Mouse (Mus musculus): ENCODE data around the gene Nol4l.

Nol4l gene

GRCm38 (mm10) chr2:153529931-153530766, at the start of gene Nol4l:
Gene Nol4l (minus strand): TSS chr2:153529971.
- DNase-seq (ENCODE audit: low read depth, low spot score): no peak

- DNase-seq (ENCODE audit: low read depth, low spot score): no peak
Measured at GRCm38 (mm10) chr2:153577122-153577521, 47.4 kb upstream of the Nol4l start.

GRCm38 (mm10) chr2:153576150-153576549, 46.4 kb upstream of the Nol4l start:
- no peak for DNase-seq (ENCODE audit: low read depth, low spot score)

GRCm38 (mm10) chr2:153575554-153575953, 45.8 kb upstream of the Nol4l start:
- DNase-seq (ENCODE audit: low read depth, low spot score): no peak

GRCm38 (mm10) chr2:153573101-153573500, 43.3 kb upstream of the Nol4l start:
- DNase-seq (ENCODE audit: low read depth, low spot score): no peak

GRCm38 (mm10) chr2:153568541-153568940, 38.8 kb upstream of the Nol4l start:
- no peak for DNase-seq (ENCODE audit: low read depth, low spot score)

GRCm38 (mm10) chr2:153568013-153568412, 38.2 kb upstream of the Nol4l start:
- DNase-seq (ENCODE audit: low read depth, low spot score): no peak

GRCm38 (mm10) chr2:153564343-153564742, 34.6 kb upstream of the Nol4l start:
- no peak for DNase-seq (ENCODE audit: low read depth, low spot score)

GRCm38 (mm10) chr2:153561564-153561963, 31.8 kb upstream of the Nol4l start:
- DNase-seq (ENCODE audit: low read depth, low spot score): no peak

- DNase-seq (ENCODE audit: low read depth, low spot score): no peak
Measured at GRCm38 (mm10) chr2:153560664-153561541, 31.1 kb upstream of the Nol4l start.

- no peak for DNase-seq (ENCODE audit: low read depth, low spot score)
Measured at GRCm38 (mm10) chr2:153559613-153560152, 29.9 kb upstream of the Nol4l start.

- no peak for DNase-seq (ENCODE audit: low read depth, low spot score)
Measured at GRCm38 (mm10) chr2:153558464-153558863, 28.7 kb upstream of the Nol4l start.

GRCm38 (mm10) chr2:153557259-153557658, 27.5 kb upstream of the Nol4l start:
- no peak for DNase-seq (ENCODE audit: low read depth, low spot score)

GRCm38 (mm10) chr2:153556208-153556607, 26.4 kb upstream of the Nol4l start:
- DNase-seq (ENCODE audit: low read depth, low spot score): no peak

GRCm38 (mm10) chr2:153554543-153554942, 24.8 kb upstream of the Nol4l start:
- no peak for DNase-seq (ENCODE audit: low read depth, low spot score)

- DNase-seq (ENCODE audit: low read depth, low spot score): no peak
Measured at GRCm38 (mm10) chr2:153549486-153549885, 19.7 kb upstream of the Nol4l start.

- DNase-seq (ENCODE audit: low read depth, low spot score): no peak
Measured at GRCm38 (mm10) chr2:153548221-153548923, 18.6 kb upstream of the Nol4l start.

- no peak for DNase-seq (ENCODE audit: low read depth, low spot score)
Measured at GRCm38 (mm10) chr2:153547633-153548032, 17.9 kb upstream of the Nol4l start.

GRCm38 (mm10) chr2:153546972-153547371, 17.2 kb upstream of the Nol4l start:
- DNase-seq (ENCODE audit: low read depth, low spot score): no peak

- DNase-seq (ENCODE audit: low read depth, low spot score): no peak
Measured at GRCm38 (mm10) chr2:153546471-153546870, 16.7 kb upstream of the Nol4l start.

- no peak for DNase-seq (ENCODE audit: low read depth, low spot score)
Measured at GRCm38 (mm10) chr2:153544771-153545170, 15.0 kb upstream of the Nol4l start.

All from brain, embryonic 18.5 days (tissue).